Mouse (Mus musculus): Measurements from ENCODE around the gene Lpcat2b. TPM values are rescaled to one million over a fixed set of nuclear protein-coding genes. Genes with fewer than 3 reads are reported as not detected.

Gene Lpcat2b
- polyA plus RNA-seq, 1 experiment = not detected

DNA sequence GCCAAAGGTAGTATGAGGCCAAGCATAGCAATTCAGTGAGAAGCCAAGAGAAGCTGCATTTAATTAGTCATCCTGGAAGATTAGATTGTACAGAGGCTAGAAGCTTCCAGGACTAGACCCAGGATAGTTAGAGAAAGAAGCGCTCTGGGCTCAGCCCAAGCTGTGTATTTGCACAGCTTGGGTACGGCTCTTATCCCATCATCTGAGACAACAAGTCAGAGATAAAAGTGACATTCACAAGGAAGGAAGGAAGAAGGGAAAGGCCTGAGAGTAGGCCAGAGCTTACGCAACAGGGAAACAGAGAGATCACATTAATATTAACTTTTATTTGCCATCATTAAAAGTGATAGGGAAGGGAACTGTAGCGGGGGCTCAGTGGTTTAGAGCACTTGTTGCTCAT lies 16.6 kb downstream of the Lpcat2b start:
- WGBS = 30% methylated on average over 4 of the region's 4 CpGs

DNA sequence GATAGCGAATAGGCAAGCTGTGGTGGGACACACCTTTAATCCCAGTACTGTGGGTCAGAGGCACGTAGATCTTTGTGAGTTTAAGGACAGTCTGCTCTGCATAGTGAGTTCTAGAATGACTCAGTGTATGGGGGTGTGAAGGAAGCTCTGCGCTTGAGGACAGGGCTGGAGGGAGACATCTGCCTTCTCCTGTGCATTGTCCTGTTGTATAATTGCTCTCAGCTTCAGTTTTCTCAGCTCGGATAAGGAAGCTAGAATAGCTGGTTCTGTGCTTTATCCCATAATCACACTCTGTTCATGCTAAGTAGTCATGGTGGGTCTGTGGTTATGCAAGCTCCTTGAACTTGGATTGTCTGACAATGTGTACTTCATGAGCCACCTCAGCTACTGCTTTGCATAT lies 17.4 kb downstream of the Lpcat2b start:
- TF ChIP-seq CTCF (IDR thresholded peaks at IDR 0.05; ENCODE audit: extremely low read depth, insufficient read length, insufficient replicate concordance, low read depth, low read length) (no peak), POLR2A (IDR thresholded peaks at IDR 0.05; ENCODE audit: low read depth, low read length) (no peak)
- no peaks in the 10 kb centered on the region for H3K27me3 ChIP-seq (ENCODE audit: control insufficient read depth, insufficient read depth, low read length)
- no peak overlapping the region for H3K27ac ChIP-seq (ENCODE audit: insufficient read depth, low read depth, low read length)
- H3K4me3 ChIP-seq (ENCODE audit: low read depth, low read length) = no peak overlapping the region
- WGBS = 85% methylated on average over 4 of the region's 4 CpGs
- peaks cover 8% of the 10 kb centered on the region; the same call in 1 of the 2 replicates for H3K4me1 ChIP-seq (ENCODE audit: control insufficient read depth, insufficient read depth, insufficient read length, low read length)
- H3K36me3 ChIP-seq (ENCODE audit: control insufficient read depth, insufficient read depth, low read length) = peaks cover 2% of the 10 kb centered on the region; the same call in 1 of the 2 replicates

More for the DNA sequence above, 16.6 kb downstream of the Lpcat2b start:
- Histone ChIP-seq H3K4me1 (ENCODE audit: control insufficient read depth, insufficient read depth, insufficient read length, low read length) (peaks cover 8% of the 10 kb centered on the region; the same call in 1 of the 2 replicates), H3K4me3 (ENCODE audit: low read depth, low read length) (no peak overlapping the region), H3K27ac (ENCODE audit: insufficient read depth, low read depth, low read length) (peak overlapping the region; percentile 75), H3K36me3 (ENCODE audit: control insufficient read depth, insufficient read depth, low read length) (peaks cover 2% of the 10 kb centered on the region; the same call in 1 of the 2 replicates), H3K27me3 (ENCODE audit: control insufficient read depth, insufficient read depth, low read length) (no peaks in the 10 kb centered on the region)
- TF ChIP-seq CTCF (IDR thresholded peaks at IDR 0.05; ENCODE audit: extremely low read depth, insufficient read length, insufficient replicate concordance, low read depth, low read length) (no peak), POLR2A (IDR thresholded peaks at IDR 0.05; ENCODE audit: low read depth, low read length) (no peak)

DNA sequence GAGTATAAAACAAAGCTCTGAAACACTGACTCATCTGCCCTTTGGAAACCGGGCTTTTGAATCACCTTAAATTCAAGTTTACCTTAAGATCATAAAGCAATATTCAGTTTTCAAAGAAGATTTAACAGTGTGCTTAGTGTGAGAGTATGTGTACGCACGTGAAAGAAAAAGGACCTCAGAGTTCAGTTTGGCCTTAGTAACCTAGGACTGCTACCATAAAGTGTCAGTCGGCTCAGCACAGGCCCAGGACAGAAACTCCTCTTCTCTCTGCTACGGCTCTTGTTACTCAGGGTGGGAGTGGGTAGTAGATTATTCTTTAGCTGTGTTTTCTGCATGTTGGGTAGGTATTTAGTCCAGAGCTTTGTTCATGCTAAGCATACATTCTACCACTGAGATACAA lies 18.3 kb downstream of the Lpcat2b start:
- H3K27me3 ChIP-seq (ENCODE audit: control insufficient read depth, insufficient read depth, low read length) = no peaks in the 10 kb centered on the region
- H3K4me3 ChIP-seq (ENCODE audit: low read depth, low read length) = no peak overlapping the region
- H3K27ac ChIP-seq (ENCODE audit: insufficient read depth, low read depth, low read length) = no peak overlapping the region
- peaks cover 2% of the 10 kb centered on the region; the same call in 1 of the 2 replicates for H3K36me3 ChIP-seq (ENCODE audit: control insufficient read depth, insufficient read depth, low read length)
- TF ChIP-seq POLR2A (IDR thresholded peaks at IDR 0.05; ENCODE audit: low read depth, low read length) (no peak), CTCF (IDR thresholded peaks at IDR 0.05; ENCODE audit: extremely low read depth, insufficient read length, insufficient replicate concordance, low read depth, low read length) (no peak)
- peaks cover 8% of the 10 kb centered on the region; the same call in 1 of the 2 replicates for H3K4me1 ChIP-seq (ENCODE audit: control insufficient read depth, insufficient read depth, insufficient read length, low read length)
- 70% methylated on average over 5 of the region's 5 CpGs for WGBS

DNA sequence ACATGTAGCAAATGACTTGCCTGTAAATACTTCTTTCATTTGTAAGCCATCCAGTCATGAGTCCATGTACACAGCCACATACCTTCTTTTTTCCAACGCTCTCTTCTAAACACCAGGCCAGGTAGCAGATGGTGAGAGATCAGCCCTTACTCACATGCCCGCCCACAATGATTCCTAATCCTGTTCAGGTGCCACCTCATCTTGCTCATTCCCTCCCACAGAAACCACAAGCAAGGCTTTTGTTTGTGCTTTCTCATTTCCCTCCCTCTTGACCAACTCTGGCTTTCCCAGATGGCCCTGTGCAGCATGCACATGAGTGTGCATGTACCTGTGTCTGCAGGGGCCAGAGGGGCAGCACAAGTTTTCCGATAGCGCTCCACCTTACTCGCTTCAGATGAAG lies 18.9 kb downstream of the Lpcat2b start:
- H3K4me1 ChIP-seq (ENCODE audit: control insufficient read depth, insufficient read depth, insufficient read length, low read length) = peaks cover 7% of the 10 kb centered on the region; the same call in 1 of the 2 replicates
- peaks cover 2% of the 10 kb centered on the region; the same call in 1 of the 2 replicates for H3K36me3 ChIP-seq (ENCODE audit: control insufficient read depth, insufficient read depth, low read length)
- WGBS = 98% methylated on average over 5 of the region's 5 CpGs
- no peaks in the 10 kb centered on the region for H3K27me3 ChIP-seq (ENCODE audit: control insufficient read depth, insufficient read depth, low read length)
- no peak overlapping the region for H3K4me3 ChIP-seq (ENCODE audit: low read depth, low read length)
- no peak overlapping the region for H3K27ac ChIP-seq (ENCODE audit: insufficient read depth, low read depth, low read length)
- no peak for TF ChIP-seq CTCF (IDR thresholded peaks at IDR 0.05; ENCODE audit: extremely low read depth, insufficient read length, insufficient replicate concordance, low read depth, low read length)
- no peak for TF ChIP-seq POLR2A (IDR thresholded peaks at IDR 0.05; ENCODE audit: low read depth, low read length)

DNA sequence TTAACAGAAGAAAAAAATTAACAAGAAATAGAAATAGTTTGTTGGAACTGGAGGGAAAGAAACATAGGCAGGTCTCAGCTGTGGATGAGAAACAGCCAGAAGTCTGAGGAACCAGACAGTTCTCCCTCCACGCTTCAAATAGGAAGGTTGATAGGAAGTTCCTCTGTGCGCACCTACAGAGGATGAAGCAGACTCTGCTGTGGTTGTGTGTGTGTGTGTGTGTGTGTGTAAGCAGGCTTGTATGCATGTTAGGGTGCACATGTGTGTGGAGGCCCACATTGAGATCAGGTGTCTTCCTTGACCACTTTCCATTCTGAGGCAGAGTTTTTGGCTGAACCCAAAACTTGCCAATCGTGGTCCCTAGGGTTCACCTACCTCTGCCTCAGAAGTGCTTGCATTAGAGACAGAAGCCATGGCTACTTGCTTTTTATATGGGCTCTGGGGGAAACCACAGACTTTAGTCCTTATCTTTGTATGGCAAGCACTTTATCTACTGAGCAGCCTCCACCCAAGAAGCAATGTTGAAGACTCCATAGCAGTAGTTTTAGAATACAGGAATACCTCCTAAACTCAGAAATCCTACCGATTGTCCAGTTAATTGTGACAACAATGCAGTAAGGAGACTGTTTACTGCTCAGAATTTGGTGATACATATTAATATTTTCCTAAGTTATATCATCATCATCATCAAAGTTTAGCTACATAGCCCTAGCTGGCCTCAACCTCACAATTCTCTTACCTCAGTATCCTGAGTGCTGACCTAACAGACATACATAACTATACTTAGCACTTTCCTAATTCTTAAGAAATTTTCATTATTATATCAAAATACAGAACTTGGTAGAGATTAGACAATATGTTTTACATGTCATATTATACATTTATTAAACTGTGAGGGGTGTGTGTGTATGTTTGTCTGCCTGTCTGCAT lies 31.1 kb downstream of the Lpcat2b start:
- no peaks in the 10 kb centered on the region for H3K27me3 ChIP-seq (ENCODE audit: control insufficient read depth, insufficient read depth, low read length)
- no peak overlapping the region for H3K4me3 ChIP-seq (ENCODE audit: low read depth, low read length)
- no peak for TF ChIP-seq POLR2A (IDR thresholded peaks at IDR 0.05; ENCODE audit: low read depth, low read length)
- no peak for TF ChIP-seq CTCF (IDR thresholded peaks at IDR 0.05; ENCODE audit: extremely low read depth, insufficient read length, insufficient replicate concordance, low read depth, low read length)
- 95% methylated on average over 4 of the region's 4 CpGs for WGBS
- H3K4me1 ChIP-seq (ENCODE audit: control insufficient read depth, insufficient read depth, insufficient read length, low read length) = no peaks in the 10 kb centered on the region
- H3K36me3 ChIP-seq (ENCODE audit: control insufficient read depth, insufficient read depth, low read length) = no peaks in the 10 kb centered on the region
- H3K27ac ChIP-seq (ENCODE audit: insufficient read depth, low read depth, low read length) = no peak overlapping the region

DNA sequence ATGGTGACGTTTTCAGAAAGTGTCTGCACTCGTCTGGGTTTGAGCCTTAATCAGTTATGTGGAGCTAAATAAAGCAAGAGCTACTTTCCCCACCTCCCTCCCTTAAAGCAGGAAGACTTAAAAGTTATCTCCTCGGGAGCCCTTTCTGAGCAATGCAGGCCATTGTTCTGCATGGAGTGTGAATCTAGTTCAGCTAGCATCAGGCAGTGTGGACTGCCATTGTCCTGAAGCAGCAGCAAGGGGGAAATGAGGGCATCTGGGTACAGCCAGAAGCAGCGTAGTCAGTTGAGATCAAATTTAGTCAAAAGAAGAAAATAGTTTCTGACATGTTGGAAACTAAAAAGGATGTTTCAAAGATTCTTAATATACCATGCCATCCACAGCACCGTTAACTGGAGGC lies 35.2 kb downstream of the Lpcat2b start:
- Histone ChIP-seq H3K36me3 (ENCODE audit: control insufficient read depth, insufficient read depth, low read length) (peaks cover 3% of the 10 kb centered on the region), H3K4me3 (ENCODE audit: low read depth, low read length) (no peak overlapping the region), H3K27ac (ENCODE audit: insufficient read depth, low read depth, low read length) (no peak overlapping the region), H3K27me3 (ENCODE audit: control insufficient read depth, insufficient read depth, low read length) (no peaks in the 10 kb centered on the region), H3K4me1 (ENCODE audit: control insufficient read depth, insufficient read depth, insufficient read length, low read length) (no peaks in the 10 kb centered on the region)
- WGBS = 75% methylated on average over 5 of the region's 5 CpGs
- TF ChIP-seq CTCF (IDR thresholded peaks at IDR 0.05; ENCODE audit: extremely low read depth, insufficient read length, insufficient replicate concordance, low read depth, low read length) (no peak), POLR2A (IDR thresholded peaks at IDR 0.05; ENCODE audit: low read depth, low read length) (no peak)

DNA sequence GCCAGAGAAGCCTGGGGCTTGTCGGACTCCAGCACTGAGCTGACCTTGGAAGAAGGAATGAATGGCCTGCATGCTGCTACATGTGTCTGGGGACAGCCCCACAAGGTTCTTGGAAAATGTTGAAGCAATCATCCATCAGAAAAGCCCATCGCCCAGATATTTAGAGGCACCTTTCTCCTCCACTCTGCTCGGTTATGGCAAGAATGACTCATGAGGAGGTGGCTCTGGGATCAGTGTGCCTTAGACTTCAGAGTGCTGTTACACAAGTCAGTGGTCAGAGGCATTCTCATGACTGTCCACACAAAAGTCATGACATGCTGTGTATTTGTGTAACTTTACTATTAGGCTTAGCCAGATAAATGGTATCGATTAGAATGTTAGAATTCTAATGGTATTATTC lies 35.7 kb downstream of the Lpcat2b start:
- WGBS = 88% methylated on average over 4 of the region's 4 CpGs

More for the DNA sequence above, 35.7 kb downstream of the Lpcat2b start:
- peaks cover 3% of the 10 kb centered on the region for H3K36me3 ChIP-seq (ENCODE audit: control insufficient read depth, insufficient read depth, low read length)
- H3K4me1 ChIP-seq (ENCODE audit: control insufficient read depth, insufficient read depth, insufficient read length, low read length) = no peaks in the 10 kb centered on the region
- no peak overlapping the region for H3K27ac ChIP-seq (ENCODE audit: insufficient read depth, low read depth, low read length)
- H3K4me3 ChIP-seq (ENCODE audit: low read depth, low read length) = no peak overlapping the region
- TF ChIP-seq CTCF (IDR thresholded peaks at IDR 0.05; ENCODE audit: extremely low read depth, insufficient read length, insufficient replicate concordance, low read depth, low read length) (no peak), POLR2A (IDR thresholded peaks at IDR 0.05; ENCODE audit: low read depth, low read length) (no peak)
- no peaks in the 10 kb centered on the region for H3K27me3 ChIP-seq (ENCODE audit: control insufficient read depth, insufficient read depth, low read length)
